Mouse (Mus musculus) gastrocnemius, postnatal 36 days (tissue): ENCODE measurements around the gene Gm48551. TPM values are rescaled to one million over a fixed set of nuclear protein-coding genes. Genes with fewer than 3 reads are reported as not detected.

ENCODE experiments used
- DNase-seq, 2 experiments: peaks; one replicate each; pipeline ENCODE4 v3.0.0; 2022
- intact Hi-C: fragments of 180-260 bp; cut with DNase I; formaldehyde crosslinking; loops from one replicate; pipeline ENCODE4 v1.15.1; 2025
- total RNA-seq, 2 experiments: library from RNA; stranded (reverse); gene quantifications; 2 replicates each; pipeline ENCODE4 v1.2.3; 2021

Gm48551 gene
- total RNA-seq, 2 experiments from 2014 or later = 0.89 to 1.2 TPM

DNA sequence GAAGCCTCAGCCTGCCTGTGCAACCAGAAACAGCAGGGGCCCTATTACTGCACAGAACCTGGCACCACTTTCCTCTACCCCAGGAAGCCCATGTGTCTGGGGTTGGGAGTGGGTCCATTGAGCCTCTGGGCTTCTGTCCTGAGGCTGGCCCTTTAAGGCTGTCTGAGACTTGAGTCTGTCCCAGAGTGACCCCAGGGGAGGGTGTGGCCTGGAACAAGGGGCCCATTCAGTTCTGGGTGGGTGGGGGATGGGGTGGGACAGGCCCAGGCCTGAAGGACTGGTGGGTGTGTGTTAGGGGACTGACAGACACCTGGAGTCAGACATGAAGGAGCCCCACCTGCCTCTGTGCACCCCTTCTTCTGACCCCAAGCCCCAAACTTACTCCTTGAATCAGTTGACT is 30.4 kb downstream of the Gm48551 start:
- intact Hi-C loops = loop anchor here (1.0 kb wide), 1 partner anchor 11 kb away; no protein-coding TSS in a partner anchor
- DNase-seq = peak in 1 of 2 experiments; percentile 64

DNA sequence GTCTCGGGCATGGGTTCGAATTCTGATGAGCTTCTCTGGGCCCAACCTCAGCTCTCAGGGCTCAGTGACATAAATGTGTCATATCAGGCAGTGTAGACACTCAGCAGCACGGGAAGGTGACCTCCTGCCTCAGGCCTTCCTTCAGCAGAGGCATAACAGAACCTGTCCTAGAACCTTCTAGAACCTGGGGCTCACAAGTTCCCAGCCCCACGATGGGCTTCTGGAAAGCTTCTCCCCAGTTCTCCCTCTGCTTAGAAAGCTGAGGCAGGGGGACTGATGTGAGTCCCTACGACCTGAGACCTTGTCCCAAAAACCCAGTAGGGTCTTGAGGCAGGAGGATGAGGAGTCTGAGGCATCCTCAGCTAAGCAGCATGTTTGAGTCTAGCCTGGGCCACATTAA is 30.9 kb downstream of the Gm48551 start:
- intact Hi-C loops = loop anchor here (1.0 kb wide), 1 partner anchor 10 kb away; no protein-coding TSS in a partner anchor

DNA sequence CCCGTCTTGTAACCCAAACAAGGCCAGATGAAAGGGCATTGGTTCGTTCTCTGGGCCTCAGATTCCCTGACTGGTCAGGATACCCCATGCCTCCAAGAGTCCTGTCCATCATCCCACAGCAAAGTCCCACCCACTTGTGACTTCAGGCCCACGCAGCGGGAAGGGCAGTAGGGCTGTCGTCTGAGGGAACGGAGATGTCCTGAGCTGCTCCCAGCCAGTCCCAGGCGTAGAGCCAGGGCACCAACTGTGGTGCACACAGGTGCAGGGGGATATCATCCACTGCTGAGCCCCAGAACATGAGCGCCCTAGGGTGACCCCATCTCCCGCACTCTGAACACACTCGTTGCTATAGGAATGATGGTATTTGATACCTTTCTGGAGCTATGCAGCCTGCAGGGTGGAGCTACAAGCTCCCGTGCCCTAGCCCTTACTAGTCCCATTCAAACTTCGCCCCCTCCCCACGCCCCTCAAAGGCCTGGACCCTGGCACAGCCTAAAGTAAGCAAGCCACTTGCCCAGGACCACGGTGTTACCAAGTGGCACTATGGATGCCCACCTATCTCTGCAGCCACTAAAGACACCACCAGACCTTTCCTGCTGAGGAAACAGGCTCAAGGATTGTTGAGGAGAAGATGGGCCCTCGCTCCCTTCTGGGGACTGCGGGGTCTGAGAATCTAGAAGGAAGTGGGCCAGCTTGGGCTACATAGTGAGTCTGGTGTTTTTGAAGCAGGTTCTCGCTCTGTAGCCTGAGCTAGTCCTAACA is 31.5 kb downstream of the Gm48551 start:
- intact Hi-C loops = loop anchor here (1.0 kb wide), 1 partner anchor 10 kb away; no protein-coding TSS in a partner anchor

More for the DNA sequence above, 30.9 kb downstream of the Gm48551 start:
- DNase-seq = no peak

GRCm38 (mm10) chr10:81416581-81417226 is 32.4 kb downstream of the Gm48551 start:
- intact Hi-C loops = no loop called here

More for the DNA sequence above, 31.5 kb downstream of the Gm48551 start:
- DNase-seq = peak in 1 of 2 experiments; percentile 77

DNA sequence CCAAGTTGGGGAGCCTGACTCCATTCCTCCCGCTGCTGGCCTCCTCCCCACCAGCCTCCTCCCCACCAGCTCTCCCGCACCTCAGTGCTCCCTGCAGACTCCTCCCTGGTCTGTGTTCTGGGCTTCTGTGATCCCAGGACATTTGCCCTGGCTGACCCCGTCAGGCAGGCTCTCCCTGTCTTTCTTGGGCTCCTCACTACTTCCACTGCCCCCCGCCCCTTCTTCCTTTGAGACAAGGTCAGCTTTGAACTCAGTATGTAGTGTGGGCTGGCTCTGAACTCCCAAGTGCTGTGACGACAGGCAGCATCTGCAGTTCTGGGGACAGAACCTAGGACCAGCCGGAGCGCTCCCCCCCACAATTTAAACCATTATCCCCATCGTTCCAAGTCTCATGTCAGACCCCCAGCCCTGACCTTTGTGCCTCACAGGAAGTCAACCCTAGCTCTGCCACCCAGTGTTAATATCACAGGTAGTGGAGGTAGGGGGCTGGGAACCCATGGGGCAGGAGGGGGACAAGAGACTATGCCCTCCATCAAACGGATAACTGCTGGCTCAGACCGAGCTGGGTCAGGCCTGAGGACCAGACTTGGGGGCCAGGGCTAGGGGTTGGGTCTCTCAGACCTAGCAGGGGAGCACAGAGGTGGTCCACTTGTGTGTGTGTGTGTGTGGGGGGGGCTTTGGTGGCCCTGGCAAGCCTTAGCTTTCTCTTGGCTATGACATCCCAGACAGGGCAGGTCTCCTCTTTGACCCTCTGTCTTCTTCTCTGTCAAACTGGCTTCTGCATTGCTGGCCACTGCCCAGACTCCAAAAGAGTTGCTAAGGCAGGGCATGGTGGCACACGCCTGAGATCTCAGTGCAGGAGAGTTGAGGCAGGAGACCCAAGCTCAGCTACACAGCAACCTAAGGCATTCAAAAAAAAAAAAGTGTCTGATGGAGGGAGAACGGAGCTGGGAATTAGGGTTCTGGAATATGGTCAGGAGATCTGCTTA is 33.3 kb downstream of the Gm48551 start:
- intact Hi-C loops = no loop called here
- DNase-seq = peak; percentile 6 to 20

More at GRCm38 (mm10) chr10:81416581-81417226, 32.4 kb downstream of the Gm48551 start:
- peak; percentile 87 to 89 for DNase-seq

- intact Hi-C loops = no loop called here
- DNase-seq = peak; percentile 4 to 13
These were observed 34.2 kb downstream of the Gm48551 start for GRCm38 (mm10) chr10:81418216-81419070.

DNA sequence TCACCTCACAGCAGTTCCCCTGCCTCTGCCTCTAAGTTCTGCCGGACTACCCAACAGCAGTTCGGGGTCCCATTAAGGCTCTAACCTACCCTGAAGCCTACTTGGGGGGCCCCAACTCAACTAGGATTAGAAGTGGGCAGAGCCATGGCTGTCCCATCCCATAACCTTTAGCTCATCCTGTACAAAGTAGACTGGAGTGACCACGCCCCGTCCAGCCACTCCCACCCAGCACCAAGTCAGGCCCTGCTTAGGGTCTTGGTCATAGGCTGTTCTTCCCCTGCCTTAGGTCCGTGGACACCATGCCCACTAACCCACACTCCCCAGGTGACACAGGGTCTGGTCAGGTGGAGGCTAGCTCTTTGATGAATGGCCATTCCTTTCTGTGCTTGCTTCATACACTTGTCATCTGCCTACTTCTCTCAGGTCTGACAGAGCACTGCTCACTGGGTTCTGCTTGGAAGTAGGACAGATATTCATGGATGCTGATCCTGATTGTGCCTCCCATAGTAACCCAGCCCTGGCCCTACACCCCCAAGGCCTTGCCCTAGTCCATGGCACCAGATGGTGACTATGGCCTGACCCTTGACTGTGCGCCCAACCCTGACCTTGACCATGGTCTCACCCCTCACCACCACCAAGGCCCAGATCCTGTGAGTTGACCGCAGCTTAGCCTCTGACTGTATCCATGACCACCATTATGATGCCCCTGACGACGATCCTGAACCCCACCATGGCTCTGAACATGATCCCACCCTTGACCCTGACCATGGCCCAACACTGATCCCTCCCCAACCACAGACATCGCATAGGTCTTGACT is 35.1 kb downstream of the Gm48551 start:
- peak; percentile 3 to 13 for DNase-seq
- intact Hi-C loops = no loop called here

DNA sequence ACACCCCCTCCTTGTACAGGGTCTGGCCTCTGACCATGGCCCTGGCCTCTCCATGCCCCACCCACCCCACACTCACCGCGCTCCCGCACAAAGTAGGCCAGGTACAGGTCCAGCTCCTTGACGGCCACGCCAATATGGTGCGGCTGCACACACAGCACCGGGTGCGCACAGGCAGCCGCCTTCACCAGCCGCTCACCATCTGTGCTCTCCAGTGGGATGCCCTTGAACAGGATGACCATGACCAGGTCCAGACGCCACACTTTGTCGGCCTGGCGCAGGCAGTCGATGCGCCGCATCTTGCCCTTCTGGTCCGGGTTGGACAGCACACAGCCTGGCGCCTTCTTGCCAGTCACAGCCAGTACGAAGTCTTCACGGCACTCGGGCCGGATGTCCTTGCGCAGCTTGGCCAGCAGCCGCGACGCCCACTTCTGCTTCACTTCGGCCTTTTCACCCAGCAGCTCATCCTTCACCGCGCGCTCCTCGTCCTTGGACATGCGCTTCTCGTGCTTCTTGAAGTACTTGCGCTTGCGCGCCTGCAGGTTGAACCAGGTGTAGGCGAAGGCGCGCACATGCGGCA is 36.0 kb downstream of the Gm48551 start:
- DNase-seq = peak; percentile 6 to 25
- intact Hi-C loops = no loop called here

- intact Hi-C loops = no loop called here
- DNase-seq = peak in 1 of 2 experiments; percentile 4
These were observed 37.0 kb downstream of the Gm48551 start for GRCm38 (mm10) chr10:81421041-81421796.

- DNase-seq = peak; percentile 45 to 48
- intact Hi-C loops = no loop called here
These were observed 37.5 kb downstream of the Gm48551 start for GRCm38 (mm10) chr10:81421797-81422100.

- peak; percentile 21 to 40 for DNase-seq
- intact Hi-C loops = no loop called here
These were observed 37.9 kb downstream of the Gm48551 start for GRCm38 (mm10) chr10:81422191-81422590.

DNA sequence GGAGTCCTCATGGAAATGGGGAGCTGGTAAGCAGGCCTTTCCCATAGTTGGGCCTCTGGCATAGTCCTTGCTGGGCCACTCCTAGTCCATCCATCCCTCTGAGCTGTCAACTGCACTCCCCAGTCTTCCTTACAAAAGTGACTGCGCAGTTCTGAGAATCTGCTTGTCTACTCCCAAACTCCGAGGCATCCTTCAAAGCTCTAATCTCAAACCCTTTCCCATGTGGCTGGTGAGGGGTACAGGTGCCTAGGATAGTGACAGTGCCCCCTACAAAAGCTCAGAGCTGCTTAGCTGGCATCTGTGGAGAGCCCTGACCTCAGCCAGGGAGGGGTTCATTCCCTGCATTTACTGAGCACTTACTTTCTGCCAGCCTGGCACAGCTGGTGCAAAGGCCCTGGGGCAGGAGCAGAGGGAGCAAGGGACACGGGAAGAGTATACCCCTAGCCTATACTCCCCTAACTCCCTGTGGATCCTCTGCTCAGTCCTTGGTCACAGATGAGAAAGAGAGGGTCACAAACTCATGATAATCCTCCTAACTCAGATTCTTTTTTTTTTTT is 38.5 kb downstream of the Gm48551 start:
- DNase-seq = no peak

DNA sequence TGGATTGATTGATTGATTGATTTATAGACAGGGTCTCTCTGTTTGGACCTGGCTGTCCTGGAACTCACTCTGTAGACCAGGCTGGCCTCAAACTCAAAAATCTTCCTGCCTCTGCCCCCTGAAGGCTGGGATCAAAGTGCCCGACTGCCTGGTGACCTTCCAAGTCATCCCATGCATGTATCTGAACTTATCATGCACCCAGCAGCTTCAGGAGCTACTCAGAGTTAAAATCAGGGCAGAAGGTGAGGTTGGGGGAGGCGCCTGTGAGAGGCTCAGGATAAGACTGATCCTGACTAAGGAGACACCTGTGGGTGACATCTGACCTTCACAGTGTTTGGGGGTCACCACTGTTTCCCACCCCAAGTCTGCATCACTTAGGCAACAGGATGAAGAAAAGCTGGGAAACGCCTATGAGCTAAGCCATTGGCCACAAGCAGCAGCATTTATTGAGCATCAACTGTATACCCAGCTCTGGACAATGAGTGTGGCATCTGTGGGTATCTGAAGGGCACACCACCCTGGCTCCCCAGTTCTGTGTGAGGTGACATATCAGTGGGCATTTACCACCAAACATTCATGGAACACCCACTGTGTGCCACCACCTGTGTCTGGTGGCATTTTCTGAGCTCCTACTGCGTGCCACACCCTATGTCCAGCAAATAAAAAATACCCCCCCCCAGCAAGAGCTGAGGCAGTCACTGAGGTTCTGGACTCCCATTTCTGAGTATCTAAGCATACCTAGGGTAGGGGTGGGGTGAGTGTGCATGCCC is 39.4 kb downstream of the Gm48551 start:
- intact Hi-C loops = no loop called here
- DNase-seq = peak in 1 of 2 experiments; percentile 4

More for the DNA sequence above, 38.5 kb downstream of the Gm48551 start:
- intact Hi-C loops = no loop called here

GRCm38 (mm10) chr10:81424246-81425051 is 40.2 kb downstream of the Gm48551 start:
- DNase-seq = peak; percentile 78 to 79
- intact Hi-C loops = loop anchor here (1.0 kb wide), 1 partner anchor 9 kb away; no protein-coding TSS in a partner anchor

DNA sequence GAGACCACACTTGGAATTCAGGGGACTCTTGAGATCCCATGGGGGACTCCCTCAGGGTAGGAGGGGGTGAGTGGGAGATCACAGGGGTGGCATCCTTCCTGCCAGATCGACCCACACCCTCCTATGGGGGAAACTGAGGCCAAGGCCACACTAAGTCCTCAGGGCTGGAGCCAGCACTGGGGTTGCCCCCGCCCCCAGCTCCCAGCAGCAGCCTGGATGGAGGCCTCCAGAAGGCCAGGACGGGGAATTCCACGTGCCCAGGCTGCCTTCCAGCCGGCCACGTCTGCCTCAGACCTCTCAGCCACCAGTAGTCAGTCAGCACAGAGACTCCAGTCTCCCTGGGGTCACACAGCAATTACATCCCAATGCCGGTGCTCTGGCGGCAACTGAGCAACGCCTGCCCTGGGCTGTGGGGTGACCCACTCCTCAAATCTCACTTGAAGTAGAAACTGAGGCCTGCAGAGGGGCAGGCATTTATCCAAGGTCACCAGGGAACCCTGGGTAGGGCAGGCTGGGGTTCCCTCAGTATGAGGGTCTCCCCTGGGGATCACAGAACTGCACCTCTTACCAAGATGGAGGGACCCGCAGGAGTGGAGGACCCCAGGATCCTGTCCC is 41.1 kb downstream of the Gm48551 start:
- intact Hi-C loops = loop anchor here (1.0 kb wide), 1 partner anchor 10 kb away; no protein-coding TSS in a partner anchor
- DNase-seq = peak; percentile 51 to 72
